Mouse (Mus musculus): ENCODE measurements around the gene Gm21258. TPM values are rescaled to one million over a fixed set of nuclear protein-coding genes. Genes with fewer than 3 reads are reported as not detected.

Gm21258 gene
- not detected for total RNA-seq (2023)

DNA sequence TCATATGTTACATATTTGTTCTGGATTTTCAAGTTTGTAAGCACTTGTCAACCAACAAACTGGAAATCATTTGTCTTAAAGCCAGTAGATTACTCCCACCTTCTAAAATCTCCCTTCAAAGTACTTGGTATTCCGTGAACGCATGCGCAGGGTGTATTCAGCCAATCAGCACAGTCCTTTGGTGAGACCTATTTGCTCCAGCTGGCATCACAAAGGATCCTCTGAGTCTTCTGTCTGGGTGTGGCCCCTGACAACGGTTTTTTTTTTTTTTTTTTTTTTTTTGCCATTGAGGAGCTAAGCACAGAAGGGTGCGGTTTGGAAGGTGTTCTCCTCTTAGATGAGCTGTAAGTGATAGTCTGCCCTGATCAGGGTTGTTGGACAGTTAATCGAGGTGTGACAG, at the start of gene Gm21258:
Gm21258 (plus strand) TSS at position 301 of the 400 bp plus-strand sequence.

Data from T-cell, adult 66 days (primary cell).